Mouse (Mus musculus): ENCODE measurements around the gene Disc1. TPM values are rescaled to one million over a fixed set of nuclear protein-coding genes. Genes with fewer than 3 reads are reported as not detected.

The Disc1 gene
- polyA plus RNA-seq, 1 experiment from 2014 or later, result 0.56 TPM

- WGBS (ENCODE audit: missing documents), result 89% methylated on average over 4 of the region's 4 CpGs
These were observed 21.4 kb downstream of the Disc1 start for GRCm38 (mm10) chr8:125075389-125075788.

DNA sequence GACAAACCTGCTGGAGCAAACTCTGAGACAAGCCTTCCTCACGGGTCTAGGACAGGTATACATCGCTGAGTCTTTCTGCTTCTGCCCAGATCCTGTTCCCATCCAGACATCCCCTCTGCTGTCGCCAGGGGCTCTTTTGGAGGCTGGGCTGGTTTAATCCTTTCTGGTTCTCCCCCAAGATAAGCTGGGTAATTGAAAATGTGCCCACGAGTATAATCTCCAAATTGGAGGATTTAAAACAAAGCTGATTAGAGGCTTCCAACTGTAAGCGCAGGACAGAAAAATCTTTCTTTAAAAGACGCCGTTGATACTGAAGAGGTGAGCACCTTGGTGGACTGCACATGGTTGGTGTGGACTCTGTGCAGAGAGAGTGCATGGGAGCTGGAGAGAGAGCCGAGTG, 23.3 kb downstream of the Disc1 start:
- 98% methylated on average over 8 of the region's 8 CpGs for WGBS (ENCODE audit: missing documents)
- H3K4me3 ChIP-seq (ENCODE audit: inconsistent target), result no peak overlapping the region
- no peak overlapping the region for H3K27ac ChIP-seq
- H3K36me3 ChIP-seq (ENCODE audit: inconsistent target), result no peaks in the 10 kb centered on the region
- no peaks in the 10 kb centered on the region; the same call in 1 of the 2 replicates for H3K79me2 ChIP-seq (ENCODE audit: inconsistent target)

More at GRCm38 (mm10) chr8:125075389-125075788, 21.4 kb downstream of the Disc1 start:
- Histone ChIP-seq H3K4me3 (ENCODE audit: inconsistent target) (no peak overlapping the region), H3K27ac (no peak overlapping the region), H3K36me3 (ENCODE audit: inconsistent target) (no peaks in the 10 kb centered on the region), H3K79me2 (ENCODE audit: inconsistent target) (peaks cover under 1% of the 10 kb centered on the region; the same call in 1 of the 2 replicates)

- Histone ChIP-seq H3K79me2 (ENCODE audit: inconsistent target) (no peaks in the 10 kb centered on the region; the same call in 1 of the 2 replicates), H3K27ac (no peak overlapping the region), H3K4me3 (ENCODE audit: inconsistent target) (no peak overlapping the region), H3K36me3 (ENCODE audit: inconsistent target) (no peaks in the 10 kb centered on the region)
- WGBS (ENCODE audit: missing documents), result 93% methylated on average over 9 of the region's 9 CpGs
These were observed 24.9 kb downstream of the Disc1 start for GRCm38 (mm10) chr8:125078771-125079384.

DNA sequence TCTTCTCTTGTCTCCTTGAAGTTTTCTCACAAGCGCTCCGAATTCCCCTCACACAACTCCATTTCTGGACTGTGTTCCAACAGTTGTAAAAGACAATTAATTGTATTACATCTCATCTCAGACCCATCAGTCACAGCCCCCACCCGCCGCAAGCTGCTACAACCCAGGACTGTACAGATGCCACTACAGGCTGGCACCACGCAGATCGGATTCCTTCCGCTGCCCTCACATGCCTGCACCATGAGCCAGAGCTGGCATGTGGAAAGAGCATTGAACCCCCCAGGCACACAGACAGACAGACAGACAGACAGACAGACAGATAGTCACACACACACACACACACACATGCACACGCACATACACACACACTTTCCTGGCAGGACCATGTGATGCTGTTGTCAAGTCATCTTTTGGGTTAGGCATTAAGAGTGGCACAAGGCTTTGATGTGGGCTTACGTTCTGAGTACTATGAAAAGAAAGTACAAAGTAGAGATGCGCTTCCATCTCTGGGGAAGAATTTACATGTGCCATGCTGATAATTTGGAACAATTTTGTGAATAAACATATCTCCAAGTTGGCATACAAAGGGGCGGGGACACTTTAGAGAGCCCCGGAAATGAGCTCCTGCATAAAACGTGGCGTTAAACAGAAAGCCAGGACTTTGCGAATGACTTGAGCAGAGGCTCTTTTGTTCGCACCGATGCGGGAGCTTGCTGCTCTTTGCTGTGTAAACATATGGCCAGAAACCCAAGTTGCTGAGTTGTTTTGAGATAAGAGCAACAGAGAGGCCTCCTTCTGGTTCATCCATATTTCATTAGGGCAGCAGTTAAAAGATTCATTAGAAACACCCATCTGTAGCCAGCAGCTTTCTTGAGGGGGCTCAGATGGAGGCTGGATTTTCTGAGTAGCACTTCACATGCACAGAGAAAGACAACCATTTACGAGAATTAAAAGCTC, 26.7 kb downstream of the Disc1 start:
- Histone ChIP-seq H3K4me3 (ENCODE audit: inconsistent target) (no peak overlapping the region), H3K79me2 (ENCODE audit: inconsistent target) (no peaks in the 10 kb centered on the region; the same call in 1 of the 2 replicates), H3K27ac (no peak overlapping the region), H3K36me3 (ENCODE audit: inconsistent target) (no peaks in the 10 kb centered on the region)
- 91% methylated on average over 17 of the region's 19 CpGs for WGBS (ENCODE audit: missing documents)

DNA sequence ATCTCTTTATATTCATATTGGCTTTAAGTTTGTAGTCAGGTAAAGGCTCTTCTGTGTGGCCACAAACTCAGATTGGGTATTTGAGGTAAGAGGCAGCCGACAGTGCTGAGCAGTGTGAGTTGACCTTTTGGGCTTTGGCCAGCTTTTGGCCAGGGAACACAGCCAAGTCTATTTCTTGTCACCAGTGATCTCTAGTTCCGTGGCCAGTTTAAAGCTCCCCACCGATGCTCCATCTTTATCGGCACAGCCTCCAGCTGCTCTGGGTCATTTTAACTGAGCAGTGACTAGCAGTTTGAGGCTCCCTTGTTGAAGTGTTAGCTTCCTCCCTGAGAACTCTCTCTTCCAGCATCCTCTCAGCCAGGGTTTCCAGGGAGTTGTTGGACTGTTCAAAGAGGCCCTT, 29.8 kb downstream of the Disc1 start:
- H3K27ac ChIP-seq, result peak overlapping the region; percentile 71

DNA sequence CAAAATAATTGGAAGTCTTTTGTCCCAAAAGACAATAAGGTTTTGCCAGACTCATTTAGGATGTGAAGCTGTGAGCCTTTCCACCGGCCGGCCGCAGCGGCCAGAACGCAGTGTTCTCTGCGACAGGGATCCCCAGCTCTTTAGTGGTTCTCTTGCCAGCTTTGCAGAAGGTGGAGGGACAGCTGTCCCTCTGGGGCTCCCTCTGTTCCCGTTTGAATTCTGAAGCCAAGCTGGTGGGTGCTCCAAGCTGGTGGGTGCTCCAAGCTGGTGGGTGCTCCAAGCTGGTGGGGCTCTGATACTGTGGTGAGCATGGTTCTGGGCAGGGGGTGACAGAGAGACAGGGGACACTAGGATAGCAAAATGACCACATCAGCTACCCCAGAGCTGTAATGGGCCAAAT, 30.5 kb downstream of the Disc1 start:
- no peak overlapping the region for H3K4me3 ChIP-seq (ENCODE audit: inconsistent target)
- peaks cover 10% of the 10 kb centered on the region; the same call in 1 of the 2 replicates for H3K36me3 ChIP-seq (ENCODE audit: inconsistent target)
- H3K79me2 ChIP-seq (ENCODE audit: inconsistent target), result no peaks in the 10 kb centered on the region; the same call in 1 of the 2 replicates
- WGBS (ENCODE audit: missing documents), result 89% methylated on average over 7 of the region's 7 CpGs
- H3K27ac ChIP-seq, result peak overlapping the region; percentile 71

More for the DNA sequence above, 29.8 kb downstream of the Disc1 start:
- H3K4me3 ChIP-seq (ENCODE audit: inconsistent target), result no peak overlapping the region
- 29% methylated on average over 4 of the region's 4 CpGs for WGBS (ENCODE audit: missing documents)
- peaks cover 10% of the 10 kb centered on the region; the same call in 1 of the 2 replicates for H3K36me3 ChIP-seq (ENCODE audit: inconsistent target)
- H3K79me2 ChIP-seq (ENCODE audit: inconsistent target), result no peaks in the 10 kb centered on the region; the same call in 1 of the 2 replicates

- H3K27ac ChIP-seq, result no peak overlapping the region
- WGBS (ENCODE audit: missing documents), result 91% methylated on average over 21 of the region's 21 CpGs
- no peaks in the 10 kb centered on the region; the same call in 1 of the 2 replicates for H3K79me2 ChIP-seq (ENCODE audit: inconsistent target)
- peaks cover 10% of the 10 kb centered on the region; the same call in 1 of the 2 replicates for H3K36me3 ChIP-seq (ENCODE audit: inconsistent target)
- H3K4me3 ChIP-seq (ENCODE audit: inconsistent target), result no peak overlapping the region
These were observed 37.1 kb downstream of the Disc1 start for GRCm38 (mm10) chr8:125090889-125091740.

GRCm38 (mm10) chr8:125097140-125097539, 43.1 kb downstream of the Disc1 start:
- Histone ChIP-seq H3K36me3 (ENCODE audit: inconsistent target) (no peaks in the 10 kb centered on the region), H3K79me2 (ENCODE audit: inconsistent target) (no peaks in the 10 kb centered on the region), H3K27ac (no peak overlapping the region), H3K4me3 (ENCODE audit: inconsistent target) (no peak overlapping the region)
- 97% methylated on average over 3 of the region's 3 CpGs for WGBS (ENCODE audit: missing documents)

- Histone ChIP-seq H3K36me3 (ENCODE audit: inconsistent target) (no peaks in the 10 kb centered on the region), H3K27ac (no peak overlapping the region), H3K79me2 (ENCODE audit: inconsistent target) (no peaks in the 10 kb centered on the region), H3K4me3 (ENCODE audit: inconsistent target) (no peak overlapping the region)
- WGBS (ENCODE audit: missing documents), result 91% methylated on average over 5 of the region's 5 CpGs
These were observed 44.1 kb downstream of the Disc1 start for GRCm38 (mm10) chr8:125098050-125098449.

DNA sequence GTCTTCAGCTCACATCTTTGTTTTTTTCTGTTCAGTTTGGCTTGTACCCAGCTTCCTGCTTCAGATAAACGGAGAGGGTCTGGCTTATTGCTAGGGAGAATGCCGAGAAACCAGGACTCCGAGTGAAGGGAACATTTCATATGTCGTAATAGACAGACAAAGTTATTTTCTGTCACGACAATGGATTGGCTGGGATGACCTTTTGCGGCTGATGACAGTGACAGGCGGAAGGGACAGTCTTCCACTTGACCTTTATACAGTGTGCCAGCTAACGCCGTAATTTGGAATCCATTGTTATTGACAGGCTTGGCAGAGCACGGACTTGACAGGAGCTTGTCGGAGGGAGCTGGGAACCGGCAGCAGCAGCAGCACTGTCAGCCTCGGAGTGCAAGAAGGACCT, 48.3 kb downstream of the Disc1 start:
- H3K4me3 ChIP-seq (ENCODE audit: inconsistent target), result no peak overlapping the region
- H3K36me3 ChIP-seq (ENCODE audit: inconsistent target), result no peaks in the 10 kb centered on the region
- 96% methylated on average over 13 of the region's 13 CpGs for WGBS (ENCODE audit: missing documents)
- H3K27ac ChIP-seq, result no peak overlapping the region
- no peaks in the 10 kb centered on the region for H3K79me2 ChIP-seq (ENCODE audit: inconsistent target)

GRCm38 (mm10) chr8:125113171-125113570, 59.2 kb downstream of the Disc1 start:
- H3K27ac ChIP-seq, result no peak overlapping the region

DNA sequence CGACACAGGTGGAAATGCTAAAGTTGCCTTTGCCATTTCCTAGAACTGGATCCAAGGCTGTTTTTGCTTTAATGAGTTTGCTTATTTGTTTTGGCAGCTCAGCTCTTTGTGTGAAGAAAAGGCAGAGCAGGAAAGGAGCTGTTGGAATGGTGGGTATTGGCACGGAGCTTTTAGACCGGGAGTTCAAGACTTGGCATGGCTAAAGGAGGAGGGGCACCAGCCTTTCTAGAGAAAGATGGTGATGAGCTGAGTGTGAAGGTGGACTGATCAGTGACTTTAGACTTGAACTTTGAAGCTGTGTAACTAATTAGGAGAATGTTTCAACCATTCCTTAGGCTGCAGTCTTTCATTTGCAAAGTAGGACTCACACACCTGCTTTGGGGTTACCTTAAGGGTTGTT, 59.8 kb downstream of the Disc1 start:
- H3K36me3 ChIP-seq (ENCODE audit: inconsistent target), result no peaks in the 10 kb centered on the region
- WGBS (ENCODE audit: missing documents), result 97% methylated on average over 3 of the region's 3 CpGs
- H3K27ac ChIP-seq, result no peak overlapping the region

More at GRCm38 (mm10) chr8:125113171-125113570, 59.2 kb downstream of the Disc1 start:
- Histone ChIP-seq H3K36me3 (ENCODE audit: inconsistent target) (no peaks in the 10 kb centered on the region), H3K4me3 (ENCODE audit: inconsistent target) (no peak overlapping the region), H3K79me2 (ENCODE audit: inconsistent target) (no peaks in the 10 kb centered on the region)
- 75% methylated on average over 9 of the region's 9 CpGs for WGBS (ENCODE audit: missing documents)

GRCm38 (mm10) chr8:125115321-125115720, 61.3 kb downstream of the Disc1 start:
- Histone ChIP-seq H3K4me3 (ENCODE audit: inconsistent target) (no peak overlapping the region), H3K79me2 (ENCODE audit: inconsistent target) (no peaks in the 10 kb centered on the region), H3K36me3 (ENCODE audit: inconsistent target) (no peaks in the 10 kb centered on the region), H3K27ac (no peak overlapping the region)
- WGBS (ENCODE audit: missing documents), result 93% methylated on average over 5 of the region's 5 CpGs

More for the DNA sequence above, 59.8 kb downstream of the Disc1 start:
- no peaks in the 10 kb centered on the region for H3K79me2 ChIP-seq (ENCODE audit: inconsistent target)
- H3K4me3 ChIP-seq (ENCODE audit: inconsistent target), result no peak overlapping the region

DNA sequence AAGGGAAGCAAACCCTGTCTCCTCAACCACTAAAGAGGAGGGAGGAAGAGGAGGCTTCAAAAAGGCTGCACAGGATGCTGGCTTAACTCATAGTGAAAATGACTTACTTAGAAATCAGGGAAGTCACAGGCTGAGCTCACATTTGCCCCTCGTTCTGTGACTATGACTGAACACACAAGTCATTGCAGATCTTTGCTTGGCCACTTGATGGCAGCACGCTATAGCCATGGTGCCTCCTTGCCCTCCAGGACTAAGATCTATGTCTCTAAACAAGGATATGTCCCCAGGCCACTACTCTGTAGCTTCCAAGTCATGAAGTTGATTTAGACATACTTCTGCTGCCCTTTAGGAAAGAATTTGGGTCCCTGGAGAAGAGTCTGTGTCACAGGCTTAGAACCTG, 62.6 kb downstream of the Disc1 start:
- Histone ChIP-seq H3K79me2 (ENCODE audit: inconsistent target) (no peaks in the 10 kb centered on the region), H3K4me3 (ENCODE audit: inconsistent target) (no peak overlapping the region), H3K27ac (no peak overlapping the region), H3K36me3 (ENCODE audit: inconsistent target) (no peaks in the 10 kb centered on the region)
- 45% methylated on average over 2 of the region's 2 CpGs for WGBS (ENCODE audit: missing documents)

Measured in macrophage (primary cell).